Mouse (Mus musculus) myocyte (in vitro differentiated cells): ENCODE results near the gene Defb29. TPM values are rescaled to one million over a fixed set of nuclear protein-coding genes. Genes with fewer than 3 reads are reported as not detected.

Source experiments
- H3K27me3 ChIP-seq: one replicate; pipeline ENCODE4 v1.6.1; 2011; ENCODE audit not compliant: control insufficient read depth, insufficient read depth, insufficient read length
- H3K36me3 ChIP-seq: one replicate; pipeline ENCODE4 v1.6.1; 2011; ENCODE audit not compliant: control insufficient read depth, insufficient read depth
- H3K4me2 ChIP-seq: one replicate; pipeline ENCODE4 v1.6.1; 2011; ENCODE audit warnings: low read depth, control low read depth
- H3K4me3 ChIP-seq: one replicate; pipeline ENCODE4 v1.5.1; 2011; ENCODE audit warnings: mild to moderate bottlenecking, control low read depth, moderate library complexity
- H3K79me2 ChIP-seq: one replicate; pipeline ENCODE4 v1.6.1; 2011; ENCODE audit not compliant: control insufficient read depth, insufficient read depth
- H3ac ChIP-seq: one replicate; pipeline ENCODE4 v1.6.1; 2011; ENCODE audit not compliant: control insufficient read depth, insufficient read length
- CEBPB ChIP-seq: IDR thresholded peaks from 2 replicates; pipeline ENCODE4 v1.6.1; 2011; ENCODE audit warnings: mild to moderate bottlenecking, moderate library complexity; ENCODE audit not compliant: poor library complexity, insufficient read depth, severe bottlenecking
- E2F4 ChIP-seq: IDR thresholded peaks from one replicate; pipeline ENCODE4 v1.6.1; 2011; ENCODE audit warnings: mild to moderate bottlenecking, control low read depth, moderate library complexity; ENCODE audit not compliant: insufficient read depth
- MAX ChIP-seq: IDR thresholded peaks from one replicate; pipeline ENCODE4 v1.6.1; 2011; ENCODE audit warnings: low read depth, mild to moderate bottlenecking, control low read depth
- MYOD1 ChIP-seq, 3 experiments: IDR thresholded peaks; one replicate each; pipeline ENCODE4 v1.6.1; 2011; ENCODE audit warnings: control low read depth in 2 of 3, low read depth in 2 of 3, mild to moderate bottlenecking in 2 of 3, moderate library complexity in 1 of 3; ENCODE audit not compliant: insufficient read length in 2 of 3, control insufficient read depth in 1 of 3
- MYOG ChIP-seq, 3 experiments: IDR thresholded peaks; one replicate each; pipeline ENCODE4 v1.6.1; 2011; ENCODE audit warnings: control low read depth in 2 of 3, low read depth in 2 of 3, mild to moderate bottlenecking in 2 of 3; ENCODE audit not compliant: insufficient read length in 2 of 3, control insufficient read depth in 1 of 3, insufficient read depth in 1 of 3
- POLR2A ChIP-seq: IDR thresholded peaks from one replicate; pipeline ENCODE4 v1.6.1; 2011; ENCODE audit warnings: low read depth, mild to moderate bottlenecking, control low read depth, moderate library complexity; ENCODE audit not compliant: insufficient read length
- POLR2AphosphoS2 ChIP-seq: IDR thresholded peaks from one replicate; pipeline ENCODE4 v1.6.1; 2011; ENCODE audit warnings: low read depth, control low read depth; ENCODE audit not compliant: insufficient read length
- REST ChIP-seq: IDR thresholded peaks from one replicate; pipeline ENCODE4 v1.6.1; 2011; ENCODE audit warnings: mild to moderate bottlenecking, control low read depth, moderate library complexity; ENCODE audit not compliant: insufficient read depth, insufficient read length
- SRF ChIP-seq: IDR thresholded peaks from one replicate; pipeline ENCODE4 v1.6.1; 2011; ENCODE audit warnings: low read depth; ENCODE audit not compliant: control insufficient read depth, insufficient read length
- TCF12 ChIP-seq: IDR thresholded peaks from one replicate; pipeline ENCODE4 v1.6.1; 2011; ENCODE audit warnings: mild to moderate bottlenecking, control low read depth; ENCODE audit not compliant: poor library complexity, insufficient read depth, severe bottlenecking
- TCF3 ChIP-seq: IDR thresholded peaks from one replicate; pipeline ENCODE4 v1.6.1; 2011; ENCODE audit warnings: low read depth, control low read depth; ENCODE audit not compliant: insufficient read length
- USF1 ChIP-seq: IDR thresholded peaks from one replicate; pipeline ENCODE4 v1.6.1; 2011; ENCODE audit warnings: low read depth, mild to moderate bottlenecking, control low read depth, moderate library complexity
- polyA plus RNA-seq: library from polyadenylated mRNA; unstranded; fragments of >200 nt; fragmentation: generic; extraction: Trizol; gene quantifications from one replicate; pipeline ENCODE4 v1.2.1, GENCODE M21; 2012; ENCODE audit warnings: missing spikeins

The Defb29 gene
- polyA plus RNA-seq, 1 experiment: not detected

GRCm38 (mm10) chr2:152580612-152581011 is 40.7 kb upstream of the Defb29 start:
- H3K4me3 ChIP-seq: no peak overlapping the region
- no peak overlapping the region for H3K4me2 ChIP-seq
- H3K36me3 ChIP-seq: no peaks in the 10 kb centered on the region
- H3K27me3 ChIP-seq: peaks cover 31% of the 10 kb centered on the region
- TF ChIP-seq POLR2AphosphoS2 (no peak), E2F4 (no peak)
- H3K79me2 ChIP-seq: no peaks in the 10 kb centered on the region
- H3ac ChIP-seq: no peak overlapping the region

GRCm38 (mm10) chr2:152580107-152580506 is 40.2 kb upstream of the Defb29 start, which contains the start of gene Defb19:
Gene Defb19 (minus strand): TSS chr2:152580312.
- Histone ChIP-seq H3K4me2 (no peak within 1 kb of the TSS), H3K27me3 (peaks cover 33% of the 10 kb centered on the region), H3K79me2 (no peaks in the 10 kb centered on the region), H3ac (no peak within 1 kb of the TSS), H3K36me3 (no peaks in the 10 kb centered on the region), H3K4me3 (no peak within 1 kb of the TSS)
- TF ChIP-seq REST (no peak), MYOD1 (IDR thresholded peaks at IDR 0.05; ENCODE audit: control insufficient read depth in 1 of 3, insufficient read length in 2 of 3, low read depth in 2 of 3) (no peak), TCF12 (no peak), SRF (no peak), POLR2AphosphoS2 (no peak), TCF3 (no peak), USF1 (no peak), MYOG (IDR thresholded peaks at IDR 0.05; ENCODE audit: control insufficient read depth in 1 of 3, insufficient read depth in 1 of 3, insufficient read length in 2 of 3, low read depth in 2 of 3) (no peak), POLR2A (no peak), MAX (no peak), E2F4 (no peak), CEBPB (no peak)

GRCm38 (mm10) chr2:152573484-152573883 is 33.6 kb upstream of the Defb29 start:
- no peak for TF ChIP-seq E2F4
- TF ChIP-seq TCF12: no peak
- no peak for TF ChIP-seq MYOD1 (IDR thresholded peaks at IDR 0.05; ENCODE audit: control insufficient read depth in 1 of 3, insufficient read length in 2 of 3, low read depth in 2 of 3)
- TF ChIP-seq REST: no peak
- no peak for TF ChIP-seq TCF3
- TF ChIP-seq MYOG (IDR thresholded peaks at IDR 0.05; ENCODE audit: control insufficient read depth in 1 of 3, insufficient read depth in 1 of 3, insufficient read length in 2 of 3, low read depth in 2 of 3): no peak
- TF ChIP-seq CEBPB: no peak
- TF ChIP-seq SRF: no peak
- TF ChIP-seq POLR2A: no peak
- TF ChIP-seq USF1: no peak
- no peak for TF ChIP-seq MAX
- TF ChIP-seq POLR2AphosphoS2: no peak
- H3K27me3 ChIP-seq: peaks cover 10% of the 10 kb centered on the region

GRCm38 (mm10) chr2:152572114-152572794 is 32.4 kb upstream of the Defb29 start, which contains the start of gene Defb21:
Gene Defb21 (plus strand): TSS chr2:152572744.
- TF ChIP-seq TCF12 (no peak), MYOG (IDR thresholded peaks at IDR 0.05; ENCODE audit: control insufficient read depth in 1 of 3, insufficient read depth in 1 of 3, insufficient read length in 2 of 3, low read depth in 2 of 3) (no peak), POLR2AphosphoS2 (no peak), E2F4 (no peak), CEBPB (no peak), MYOD1 (IDR thresholded peaks at IDR 0.05; ENCODE audit: control insufficient read depth in 1 of 3, insufficient read length in 2 of 3, low read depth in 2 of 3) (no peak), POLR2A (no peak), TCF3 (no peak), REST (no peak), MAX (no peak), USF1 (no peak), SRF (no peak)
- Histone ChIP-seq H3ac (no peak within 1 kb of the TSS), H3K4me2 (no peak within 1 kb of the TSS), H3K27me3 (peaks cover 10% of the 10 kb centered on the region), H3K4me3 (no peak within 1 kb of the TSS), H3K79me2 (no peaks in the 10 kb centered on the region), H3K36me3 (no peaks in the 10 kb centered on the region)

More at GRCm38 (mm10) chr2:152573484-152573883, 33.6 kb upstream of the Defb29 start:
- Histone ChIP-seq H3K4me2 (no peak overlapping the region), H3K4me3 (no peak overlapping the region), H3K36me3 (no peaks in the 10 kb centered on the region), H3ac (no peak overlapping the region), H3K79me2 (no peaks in the 10 kb centered on the region)

- Histone ChIP-seq H3K4me2 (no peak overlapping the region), H3K4me3 (no peak overlapping the region), H3K36me3 (no peaks in the 10 kb centered on the region), H3K27me3 (peaks cover 5% of the 10 kb centered on the region), H3K79me2 (no peaks in the 10 kb centered on the region), H3ac (no peak overlapping the region)
- TF ChIP-seq POLR2AphosphoS2: no peak
- TF ChIP-seq TCF12: no peak
- TF ChIP-seq MYOG (IDR thresholded peaks at IDR 0.05; ENCODE audit: control insufficient read depth in 1 of 3, insufficient read depth in 1 of 3, insufficient read length in 2 of 3, low read depth in 2 of 3): no peak
- TF ChIP-seq SRF: no peak
- no peak for TF ChIP-seq TCF3
- TF ChIP-seq POLR2A: no peak
- no peak for TF ChIP-seq USF1
- TF ChIP-seq E2F4: no peak
- TF ChIP-seq REST: no peak
- TF ChIP-seq MYOD1 (IDR thresholded peaks at IDR 0.05; ENCODE audit: control insufficient read depth in 1 of 3, insufficient read length in 2 of 3, low read depth in 2 of 3): no peak
- TF ChIP-seq CEBPB: no peak
These were observed 30.4 kb upstream of the Defb29 start for GRCm38 (mm10) chr2:152570313-152570712.
